Mouse (Mus musculus) right cerebral cortex, postnatal 25 days (tissue): ENCODE data around the gene Gata1.
"Not testable (repeated sequence)": the region's sequence is repeated elsewhere in the genome, so short reads cannot be mapped to it uniquely, and the experiment has no call there.

Source experiments
- DNase-seq: peaks from one replicate; pipeline ENCODE4 v3.0.0; 2022

Gene Gata1

DNA sequence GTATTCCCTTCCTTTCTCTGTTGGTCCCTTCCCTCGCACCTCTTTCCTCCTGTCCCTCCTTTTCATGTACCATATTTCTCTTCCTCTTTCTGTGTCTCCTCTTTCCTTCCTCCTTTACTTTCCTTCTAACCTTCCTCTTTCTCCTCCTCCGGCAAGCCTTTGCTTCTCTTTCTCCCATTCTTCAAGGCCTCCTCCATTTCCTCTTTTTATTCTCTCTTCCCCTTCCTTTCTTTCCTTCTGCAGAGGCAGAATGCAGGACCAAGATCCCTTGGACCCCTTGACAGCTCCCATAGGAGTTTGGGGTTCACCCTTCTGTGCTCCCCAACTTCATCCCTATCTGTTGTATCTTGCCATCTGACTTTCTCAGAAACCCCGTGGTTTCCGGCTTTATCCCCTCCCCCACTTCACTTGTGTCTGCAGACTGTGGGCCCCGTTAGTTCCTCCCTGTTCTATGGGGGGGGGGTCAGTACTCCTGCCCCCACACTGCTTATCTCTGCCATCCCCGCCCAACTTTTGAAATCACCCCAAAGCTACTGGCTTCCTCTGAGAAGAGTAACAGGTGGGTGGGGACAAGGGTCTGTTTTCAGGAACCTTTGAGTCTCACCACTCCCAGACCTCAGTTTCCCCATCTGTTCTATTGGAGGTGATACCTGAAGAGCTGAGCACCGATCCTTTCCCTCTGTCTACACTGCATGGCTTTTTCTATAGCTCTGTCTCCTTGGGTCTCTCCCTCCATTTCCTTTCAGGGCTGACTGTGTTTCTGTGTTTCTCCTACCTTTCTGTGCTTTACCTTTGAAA, 13.8 kb downstream of the Gata1 start:
- no peak for DNase-seq

DNA sequence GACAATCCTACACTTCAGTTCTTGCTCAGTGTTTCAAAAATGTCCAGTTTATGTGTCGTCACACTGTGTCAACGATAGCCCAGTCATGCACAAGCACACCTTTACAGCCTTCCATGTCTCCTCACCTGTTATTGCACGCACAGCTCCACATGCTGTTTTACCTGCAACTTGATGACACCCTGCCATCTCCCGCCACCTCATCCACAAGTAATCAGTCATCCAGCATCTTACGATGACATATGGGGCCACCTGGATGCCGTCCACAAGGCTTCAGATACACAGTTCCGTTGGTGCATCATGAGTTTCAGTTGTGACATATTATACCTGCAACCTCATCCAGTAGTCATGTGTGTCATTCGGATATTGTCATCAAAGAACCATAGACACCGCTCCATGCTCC, 19.0 kb downstream of the Gata1 start:
- no peak for DNase-seq

DNA sequence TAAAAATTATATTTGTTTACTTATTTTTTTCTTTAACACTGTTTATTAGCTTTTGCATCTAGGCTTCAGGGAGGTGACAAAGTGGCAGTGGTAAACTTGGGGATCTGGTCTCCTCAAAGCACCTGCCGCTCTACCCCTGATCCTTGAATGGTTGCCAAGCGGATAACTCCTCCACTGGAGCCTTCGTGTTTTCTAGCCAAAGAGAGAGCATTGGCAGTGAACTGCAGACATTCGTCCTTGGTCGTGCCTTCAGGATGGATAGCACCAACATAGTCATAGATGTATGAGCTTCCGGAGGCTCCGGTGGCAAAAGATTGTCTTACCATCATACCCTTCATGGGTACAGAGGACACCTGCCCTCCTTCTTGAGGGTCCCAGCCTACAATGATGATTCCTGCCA, 27.8 kb downstream of the Gata1 start:
- no peak for DNase-seq

DNA sequence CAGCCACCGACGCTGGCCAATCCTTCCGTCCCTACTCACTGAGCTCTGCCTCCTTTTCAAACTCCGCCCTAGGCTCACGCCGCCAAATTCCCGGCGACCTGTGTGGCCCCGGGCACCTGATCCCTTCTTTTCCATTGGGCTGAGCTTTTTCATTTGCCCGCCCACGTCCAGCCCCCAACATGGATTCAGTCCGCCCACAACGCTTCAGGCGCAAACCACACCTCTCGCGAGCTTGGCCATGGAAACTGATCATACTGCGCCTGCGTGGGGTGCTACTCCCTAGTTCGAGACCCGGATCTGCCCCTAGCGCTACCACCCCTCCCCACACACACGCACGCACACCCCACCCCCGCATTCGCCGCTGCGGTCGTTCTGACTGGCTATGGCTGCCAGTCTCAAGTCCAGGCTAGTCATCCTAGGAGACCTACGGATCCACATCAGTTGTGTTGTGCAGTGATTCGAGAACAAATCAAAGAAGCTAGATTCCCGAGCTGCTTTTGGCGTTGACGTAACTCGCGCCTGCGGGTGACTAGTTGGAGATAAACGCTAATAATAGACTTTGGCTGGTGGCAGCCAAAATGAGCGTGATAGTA, 29.9 kb downstream of the Gata1 start:
- DNase-seq, result peak; percentile 91

DNA sequence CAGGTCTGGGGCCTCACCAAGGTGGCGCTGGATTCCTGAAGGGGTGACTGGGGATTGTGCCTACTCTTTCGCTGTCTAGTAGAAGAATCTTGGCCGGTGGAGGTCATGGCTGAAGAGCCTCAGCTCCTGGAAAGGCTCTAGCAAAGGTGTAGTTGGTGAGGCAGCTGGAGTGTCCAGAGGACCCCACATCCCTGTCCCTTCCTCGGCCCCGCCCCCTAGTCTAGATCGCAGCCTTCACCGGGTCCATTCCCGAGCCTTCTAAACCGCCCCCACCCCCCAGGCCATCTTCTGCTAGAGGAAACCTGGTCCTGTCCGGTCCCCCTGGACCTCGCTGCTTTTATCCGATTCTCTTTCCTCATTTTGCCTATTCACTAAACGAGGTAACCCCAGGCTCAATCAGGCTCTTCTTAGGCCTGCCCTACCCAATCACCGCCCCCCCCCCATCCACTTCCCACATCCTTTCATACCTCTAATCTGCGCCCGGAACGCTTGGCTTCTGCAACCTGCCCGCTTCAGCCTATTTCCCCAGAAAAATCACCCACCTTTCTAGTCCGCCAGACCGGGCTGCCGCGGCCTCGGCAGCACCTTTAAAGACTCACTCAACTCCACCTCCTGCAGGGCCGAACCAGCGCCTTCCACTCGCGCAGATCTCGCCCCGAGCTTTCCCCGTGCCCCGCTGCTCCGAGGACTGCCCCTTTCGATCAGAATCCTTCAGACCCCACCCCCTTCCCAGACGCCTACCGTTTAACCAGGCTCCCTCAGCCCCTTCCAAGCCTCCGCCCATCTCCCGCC, 30.6 kb downstream of the Gata1 start, which contains the start of gene Hdac6:
Gene Hdac6 (minus strand): TSS at position 782 of the 792 bp plus-strand sequence.
- no peak for DNase-seq

DNA sequence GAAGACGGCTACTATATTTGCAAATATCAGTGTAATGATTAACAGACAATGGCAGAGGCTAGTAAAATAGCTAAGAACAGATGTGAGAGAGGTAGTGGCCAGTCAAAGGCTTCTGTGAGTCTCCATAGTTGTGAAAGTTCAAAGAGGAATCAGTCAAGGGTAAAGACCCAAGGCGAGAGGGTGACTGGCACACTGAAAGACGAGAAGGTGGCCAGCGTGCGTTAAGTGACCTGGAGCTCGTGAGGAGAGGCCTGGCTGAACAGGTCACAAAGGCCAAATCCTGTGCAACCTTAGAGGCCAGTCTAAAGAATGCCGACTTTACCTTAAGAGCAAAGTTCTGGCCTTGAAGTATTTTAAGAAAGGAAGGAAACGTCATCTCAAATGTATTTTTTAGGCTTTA, 32.3 kb downstream of the Gata1 start:
- DNase-seq, result no peak

DNA sequence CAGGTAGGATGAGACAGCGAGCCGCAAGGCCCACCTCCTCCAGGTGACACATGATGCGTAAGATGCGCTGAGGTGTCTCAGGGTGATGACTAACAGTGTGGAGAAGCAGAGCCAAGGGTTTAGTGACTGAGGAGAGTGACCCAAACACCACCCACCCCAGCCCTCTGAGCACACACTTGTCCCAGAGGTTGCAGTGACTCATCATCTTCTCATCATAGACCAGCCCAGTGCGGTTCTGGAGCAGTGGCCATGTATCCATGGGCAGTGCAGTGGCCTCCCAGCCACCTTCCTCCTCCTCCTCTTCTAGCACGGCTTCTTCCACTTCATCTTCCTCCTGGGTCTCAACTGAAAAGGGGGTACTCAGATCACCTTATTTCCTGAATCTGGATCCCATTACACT, 40.2 kb downstream of the Gata1 start:
- DNase-seq, result no peak

DNA sequence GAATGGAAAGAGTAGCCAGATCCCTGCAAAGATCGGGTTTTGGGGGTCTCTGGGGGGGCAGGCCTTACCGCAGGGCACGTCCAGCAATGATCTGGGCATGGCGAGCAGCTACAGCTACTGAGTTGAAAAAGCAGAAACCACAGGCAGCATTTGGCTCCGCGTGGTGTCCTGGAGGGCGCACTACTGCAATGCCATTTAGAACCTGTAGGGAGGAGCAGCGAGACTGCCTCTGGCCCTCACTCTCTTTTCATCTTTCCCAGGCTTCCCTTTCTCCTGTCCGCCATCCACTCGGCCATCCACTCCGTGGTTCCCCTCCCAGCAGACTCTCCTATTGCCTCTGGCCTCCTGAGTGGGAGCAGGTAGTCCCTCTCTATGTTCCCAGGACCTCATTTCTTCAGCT, 41.0 kb downstream of the Gata1 start:
- no peak for DNase-seq

DNA sequence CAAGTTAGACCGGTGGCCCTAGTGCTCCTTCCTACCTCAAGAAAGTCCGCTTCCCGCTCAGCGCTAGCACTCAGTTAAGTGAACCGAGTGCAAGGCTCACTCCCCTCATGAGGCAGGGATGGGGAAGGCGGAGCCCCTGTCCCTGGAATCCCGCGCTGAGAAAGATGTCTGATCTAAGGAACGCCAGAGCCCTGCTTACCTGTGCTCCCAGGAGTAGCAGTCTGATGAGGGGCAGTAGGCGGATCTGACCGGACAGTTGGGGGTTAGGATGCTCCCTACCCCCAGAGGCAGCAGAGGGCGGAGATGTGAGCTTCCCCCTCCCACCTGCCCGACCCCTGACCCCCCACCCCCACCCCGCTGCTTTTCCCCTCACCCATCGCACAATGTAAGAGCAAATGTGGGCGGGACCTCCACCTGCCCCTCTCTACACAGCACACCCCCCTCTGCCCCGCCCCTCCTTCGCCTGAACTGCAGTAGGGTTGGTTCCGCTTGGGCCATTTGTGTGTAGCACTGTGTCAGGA, 49.5 kb downstream of the Gata1 start, which contains the start of gene Eras:
Gene Eras (minus strand): TSS at position 338 of the 521 bp plus-strand sequence.
- no peak for DNase-seq

DNA sequence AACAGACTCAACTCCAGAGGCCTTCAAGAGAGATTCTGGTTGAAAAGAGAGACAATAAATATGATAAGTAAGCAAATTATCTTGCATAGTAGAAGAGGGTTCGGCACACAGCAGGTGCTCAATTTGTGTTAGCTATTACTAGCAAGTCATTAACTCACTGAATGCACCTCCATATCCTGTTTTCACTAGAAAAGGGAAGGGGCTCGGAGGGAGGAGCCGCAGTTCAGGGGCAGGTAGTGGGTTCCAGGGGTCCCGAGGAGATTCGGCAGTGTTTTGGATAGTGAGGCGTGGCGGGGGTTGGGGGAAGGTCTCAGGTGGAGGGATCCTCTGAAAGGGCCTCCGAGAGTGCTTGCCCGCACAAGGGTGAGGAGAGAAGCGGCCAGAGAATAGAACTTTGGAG, 50.8 kb downstream of the Gata1 start:
- DNase-seq, result no peak

DNA sequence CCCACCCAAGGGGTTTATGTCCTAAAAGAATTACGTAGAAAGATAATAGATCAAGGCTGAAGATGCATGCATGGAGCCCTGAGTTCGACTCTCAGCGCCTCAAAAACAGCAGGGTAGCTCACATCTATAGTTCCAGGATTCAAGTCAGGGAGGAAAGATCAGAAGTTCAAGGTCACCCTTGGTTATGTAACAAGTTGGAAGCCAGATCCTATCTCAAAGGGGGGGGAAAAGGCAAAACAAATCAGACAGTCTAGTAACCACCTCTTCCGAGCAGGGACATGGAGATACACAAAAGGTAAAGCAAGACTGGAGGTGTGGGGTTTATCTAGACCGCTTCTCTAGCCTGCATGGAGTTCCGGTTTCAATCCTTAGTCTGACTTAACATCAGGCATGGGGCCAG, 51.6 kb downstream of the Gata1 start:
- no peak for DNase-seq

DNA sequence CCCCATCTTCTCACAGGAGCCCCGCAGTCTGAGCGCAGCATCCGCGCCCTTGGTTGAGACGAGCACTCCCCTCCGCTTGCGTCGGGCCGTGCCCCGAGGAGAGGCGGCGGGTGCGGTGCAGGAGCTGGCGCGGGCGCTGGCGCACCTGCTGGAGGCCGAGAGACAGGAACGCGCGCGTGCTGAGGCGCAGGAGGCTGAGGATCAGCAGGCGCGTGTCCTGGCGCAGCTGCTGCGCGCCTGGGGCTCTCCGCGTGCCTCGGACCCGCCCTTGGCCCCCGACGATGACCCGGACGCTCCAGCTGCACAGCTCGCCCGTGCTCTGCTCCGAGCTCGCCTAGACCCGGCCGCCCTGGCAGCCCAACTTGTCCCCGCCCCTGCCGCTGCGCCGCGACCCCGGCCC, 55.8 kb downstream of the Gata1 start:
- no peak for DNase-seq

DNA sequence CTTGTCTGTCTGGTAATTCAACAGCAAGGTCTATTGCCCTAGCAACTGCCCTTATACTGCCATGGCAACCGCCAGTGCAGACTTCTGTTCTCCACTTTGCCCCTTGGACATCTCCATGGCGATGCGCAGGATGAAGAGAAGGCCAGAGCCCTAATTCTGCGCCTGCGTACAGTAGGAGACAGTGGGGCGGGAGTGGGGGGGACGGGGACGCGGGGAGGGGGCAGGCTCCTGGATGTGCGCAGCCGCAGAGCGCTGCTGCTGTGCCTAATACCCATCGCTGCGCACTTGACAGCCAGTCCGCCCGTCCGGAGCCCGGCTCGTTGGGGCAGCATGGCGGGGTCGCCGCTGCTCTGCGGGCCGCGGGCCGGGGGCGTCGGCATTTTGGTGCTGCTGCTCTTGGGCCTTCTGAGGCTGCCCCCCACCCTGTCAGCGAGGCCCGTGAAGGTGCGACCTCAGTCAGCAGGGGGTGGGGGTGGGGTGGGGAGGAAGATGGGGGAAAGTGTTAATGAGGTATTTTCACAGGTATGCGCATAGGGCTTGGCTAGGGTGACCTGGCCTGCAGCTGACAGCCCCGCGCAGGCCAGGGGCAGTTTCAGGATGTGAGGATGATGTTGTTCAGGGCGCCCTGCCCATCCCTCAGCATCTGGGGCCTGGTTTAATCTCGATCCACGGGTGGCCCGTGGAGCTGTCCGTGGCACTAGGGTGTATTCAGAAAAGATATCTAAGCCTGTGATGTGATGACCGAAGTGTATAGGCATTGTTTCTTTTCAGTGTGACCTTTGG, 58.1 kb downstream of the Gata1 start, which contains the start of gene Pcsk1n:
Gene Pcsk1n (plus strand): TSS at position 222 of the 783 bp plus-strand sequence.
- DNase-seq, result peak; percentile 42

DNA sequence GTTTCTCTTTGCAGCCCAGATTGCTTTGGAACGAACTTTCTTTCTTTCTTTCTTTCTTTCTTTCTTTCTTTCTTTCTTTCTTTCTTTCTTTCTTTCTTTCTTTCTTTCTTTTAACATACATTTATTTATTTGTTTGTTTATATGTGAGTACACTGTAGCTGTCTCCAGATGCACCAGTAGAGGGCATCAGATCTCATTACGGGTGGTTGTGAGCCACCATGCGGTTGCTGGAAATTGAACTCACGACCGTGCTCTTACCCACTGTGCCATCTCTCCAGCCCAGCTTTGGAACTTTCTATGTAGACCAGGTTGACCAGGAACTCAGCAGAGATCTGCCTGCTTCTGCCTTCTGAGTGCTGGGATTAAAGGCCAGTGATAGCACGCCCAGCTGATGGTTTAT, 59.9 kb downstream of the Gata1 start:
- DNase-seq, result not testable (repeated sequence)

DNA sequence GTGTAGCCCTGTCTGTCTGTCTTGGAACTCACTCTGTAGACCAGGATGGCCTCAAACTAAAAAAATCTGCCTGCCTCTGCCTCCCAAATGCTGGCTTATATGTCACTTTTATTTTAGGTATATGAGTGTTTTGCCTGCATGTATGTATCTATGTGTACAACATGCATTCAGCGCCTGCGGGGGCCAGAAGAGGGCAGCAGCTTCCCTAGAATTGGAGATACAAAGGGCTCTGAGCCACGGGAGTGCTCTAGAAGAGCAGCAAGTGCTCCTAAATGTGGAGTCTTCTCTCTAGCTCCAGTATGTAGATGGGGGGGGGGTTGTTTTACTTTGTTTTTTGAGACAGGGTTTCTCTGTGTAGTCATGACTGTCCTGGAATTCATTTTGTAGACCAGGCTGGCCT, 62.2 kb downstream of the Gata1 start:
- DNase-seq, result not testable (repeated sequence)

DNA sequence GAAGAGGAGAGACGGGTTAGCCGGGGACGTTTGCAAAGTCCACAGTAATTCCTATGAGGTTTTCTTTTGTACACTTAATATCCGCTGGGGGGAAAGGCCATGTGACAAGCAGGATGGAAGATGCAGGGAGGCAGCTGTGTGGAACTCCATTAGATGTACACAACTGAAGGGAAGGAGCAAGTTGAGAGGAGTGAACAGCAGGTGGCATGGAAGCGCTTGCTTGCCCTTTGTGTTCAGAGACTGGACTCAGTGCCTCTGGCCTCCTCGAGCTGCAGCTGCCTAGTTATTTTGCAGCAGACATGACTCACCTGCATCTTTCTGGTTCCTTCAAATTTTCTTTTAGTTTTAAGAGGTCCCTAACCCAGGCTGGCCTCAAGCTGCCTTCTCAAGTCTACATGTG, 67.4 kb downstream of the Gata1 start:
- DNase-seq, result no peak
